Mouse (Mus musculus) MEL (cell line): ENCODE data around the gene Gp6. TPM values are rescaled to one million over a fixed set of nuclear protein-coding genes. Genes with fewer than 3 reads are reported as not detected.

Experiments used
- DNase-seq: peaks from one replicate; pipeline ENCODE4 v3.0.0; 2011; ENCODE audit warnings: low read depth, low spot score
- H3K27ac ChIP-seq: 2 replicates; pipeline ENCODE4 v1.5.1; 2012; ENCODE audit warnings: low read depth, mild to moderate bottlenecking, control low read depth, low read length, moderate library complexity; ENCODE audit not compliant: control insufficient read depth
- H3K27me3 ChIP-seq, 2 experiments: fragments of 150-350 bp in 1 of 2; sonication (generic) in 1 of 2; 2 replicates each; pipeline ENCODE4 v1.6.1; 2012; ENCODE audit warnings: low read length in 2 of 2, mild to moderate bottlenecking in 2 of 2, improper control_type of control experiment in 1 of 2, moderate library complexity in 1 of 2; ENCODE audit not compliant: insufficient read depth in 2 of 2, control insufficient read depth in 1 of 2
- H3K36me3 ChIP-seq, 2 experiments: 2 replicates each; pipeline ENCODE4 v1.6.1; 2012 to 2014; ENCODE audit warnings: low read length in 2 of 2, improper control_type of control experiment in 1 of 2, inconsistent platforms in 1 of 2, mild to moderate bottlenecking in 1 of 2; ENCODE audit not compliant: insufficient read depth in 2 of 2, control insufficient read depth in 1 of 2
- H3K4me1 ChIP-seq, 2 experiments: fragments of 150-350 bp in 1 of 2; sonication (generic) in 1 of 2; 2 replicates each; pipeline ENCODE4 v1.6.1; 2012; ENCODE audit warnings: low read length in 2 of 2, improper control_type of control experiment in 1 of 2, mild to moderate bottlenecking in 1 of 2; ENCODE audit not compliant: insufficient read depth in 2 of 2, control insufficient read depth in 1 of 2
- H3K4me3 ChIP-seq, 2 experiments: fragments of 150-350 bp in 1 of 2; sonication (generic) in 1 of 2; 2 replicates each; pipeline ENCODE4 v1.5.1; 2012; ENCODE audit warnings: low read depth in 2 of 2, low read length in 2 of 2, mild to moderate bottlenecking in 2 of 2, moderate library complexity in 2 of 2, control low read depth in 1 of 2, improper control_type of control experiment in 1 of 2; ENCODE audit not compliant: control insufficient read depth in 1 of 2, insufficient read depth in 1 of 2
- H3K79me2 ChIP-seq: 2 replicates; pipeline ENCODE4 v1.6.1; 2012; ENCODE audit warnings: mild to moderate bottlenecking, low read length, moderate library complexity; ENCODE audit not compliant: control insufficient read depth, poor library complexity, insufficient read depth
- H3K9ac ChIP-seq: 2 replicates; pipeline ENCODE4 v1.6.1; 2012; ENCODE audit warnings: low read depth, mild to moderate bottlenecking, control low read depth, low read length, moderate library complexity; ENCODE audit not compliant: control insufficient read depth, poor library complexity, severe bottlenecking
- H3K9me3 ChIP-seq: fragments of 150-350 bp; sonication (generic); replicated peaks from 2 replicates; pipeline ENCODE4 v1.6.1; 2012; ENCODE audit warnings: mild to moderate bottlenecking, low read length, improper control_type of control experiment, moderate library complexity; ENCODE audit not compliant: insufficient read depth
- CHD2 ChIP-seq: IDR thresholded peaks from 2 replicates; pipeline ENCODE4 v1.6.1; 2011; ENCODE audit warnings: low read length, improper control_type of control experiment
- CTCF ChIP-seq, 3 experiments: IDR thresholded peaks in 2 of 3; conservative IDR thresholded peaks in 1 of 3; 2 replicates each; pipeline ENCODE4 v1.5.1; 2011 to 2012; ENCODE audit warnings: low read length in 3 of 3, low read depth in 2 of 3, mild to moderate bottlenecking in 2 of 3, improper control_type of control experiment in 1 of 3, inconsistent platforms in 1 of 3, mixed read lengths in 1 of 3, moderate library complexity in 1 of 3; ENCODE audit not compliant: control insufficient read depth in 1 of 3, insufficient read depth in 1 of 3, poor library complexity in 1 of 3, severe bottlenecking in 1 of 3
- ELF1 ChIP-seq: IDR thresholded peaks from 2 replicates; pipeline ENCODE4 v1.6.1; 2014; ENCODE audit warnings: low read depth, mild to moderate bottlenecking, inconsistent platforms, low read length, improper control_type of control experiment, moderate library complexity
- ETS1 ChIP-seq: IDR thresholded peaks from 2 replicates; pipeline ENCODE4 v1.6.1; 2012; ENCODE audit warnings: low read depth, mild to moderate bottlenecking, inconsistent platforms, low read length, improper control_type of control experiment, moderate library complexity
- GATA1 ChIP-seq: IDR thresholded peaks from 2 replicates; pipeline ENCODE4 v1.6.1; 2011; ENCODE audit warnings: low read depth, low read length, improper control_type of control experiment
- HCFC1 ChIP-seq: IDR thresholded peaks from 2 replicates; pipeline ENCODE4 v1.6.1; 2012; ENCODE audit warnings: low read depth, mild to moderate bottlenecking, inconsistent platforms, low read length, improper control_type of control experiment, moderate library complexity
- JUND ChIP-seq: IDR thresholded peaks from 2 replicates; pipeline ENCODE4 v1.6.1; 2011; ENCODE audit warnings: low read depth, mild to moderate bottlenecking, improper control_type of control experiment, low read length
- KAT2A ChIP-seq: conservative IDR thresholded peaks from 2 replicates; pipeline ENCODE4 v1.6.1; 2012; ENCODE audit warnings: low read depth, low read length, improper control_type of control experiment, inconsistent platforms
- MAFK ChIP-seq: IDR thresholded peaks from 2 replicates; pipeline ENCODE4 v1.6.1; 2011; ENCODE audit warnings: low read depth, mild to moderate bottlenecking, low read length, improper control_type of control experiment, borderline replicate concordance
- MAX ChIP-seq: IDR thresholded peaks from 2 replicates; pipeline ENCODE4 v1.6.1; 2011; ENCODE audit warnings: low read length, improper control_type of control experiment
- MAZ ChIP-seq: IDR thresholded peaks from 2 replicates; pipeline ENCODE4 v1.6.1; 2012; ENCODE audit warnings: low read depth, mild to moderate bottlenecking, inconsistent platforms, low read length, improper control_type of control experiment
- MEF2A ChIP-seq: IDR thresholded peaks from 2 replicates; pipeline ENCODE4 v1.6.1; 2014; ENCODE audit warnings: low read depth, mild to moderate bottlenecking, inconsistent platforms, low read length, improper control_type of control experiment; ENCODE audit not compliant: poor library complexity, insufficient replicate concordance, severe bottlenecking; ENCODE audit errors: extremely low read depth
- MYB ChIP-seq: IDR thresholded peaks from 2 replicates; pipeline ENCODE4 v1.6.1; 2011; ENCODE audit warnings: mild to moderate bottlenecking, low read depth, low read length, improper control_type of control experiment
- MYC ChIP-seq: IDR thresholded peaks from 2 replicates; pipeline ENCODE4 v1.6.1; 2011; ENCODE audit warnings: low read depth, mild to moderate bottlenecking, low read length, improper control_type of control experiment, moderate library complexity
- NRF1 ChIP-seq: IDR thresholded peaks from 2 replicates; pipeline ENCODE4 v1.6.1; 2014; ENCODE audit warnings: low read depth, mild to moderate bottlenecking, inconsistent platforms, low read length, improper control_type of control experiment, moderate library complexity; ENCODE audit not compliant: poor library complexity, insufficient read depth, severe bottlenecking
- POLR2A ChIP-seq, 2 experiments: IDR thresholded peaks; 2 replicates each; pipeline ENCODE4 v1.6.1; 2011 to 2012; ENCODE audit warnings: low read length in 2 of 2, mild to moderate bottlenecking in 2 of 2, control low read depth in 1 of 2, improper control_type of control experiment in 1 of 2, low read depth in 1 of 2, moderate library complexity in 1 of 2; ENCODE audit not compliant: control insufficient read depth in 1 of 2, insufficient read depth in 1 of 2, poor library complexity in 1 of 2
- POLR2AphosphoS2 ChIP-seq: IDR thresholded peaks from 2 replicates; pipeline ENCODE4 v1.6.1; 2011; ENCODE audit warnings: low read length, improper control_type of control experiment
- RCOR1 ChIP-seq: IDR thresholded peaks from 2 replicates; pipeline ENCODE4 v1.6.1; 2012; ENCODE audit warnings: low read depth, mild to moderate bottlenecking, inconsistent platforms, low read length, improper control_type of control experiment
- SIN3A ChIP-seq: IDR thresholded peaks from 2 replicates; pipeline ENCODE4 v1.6.1; 2012; ENCODE audit warnings: low read length, improper control_type of control experiment, inconsistent platforms
- UBTF ChIP-seq: IDR thresholded peaks from 2 replicates; pipeline ENCODE4 v1.6.1; 2012; ENCODE audit warnings: low read depth, mild to moderate bottlenecking, inconsistent platforms, low read length, improper control_type of control experiment, moderate library complexity, borderline replicate concordance; ENCODE audit not compliant: insufficient read depth
- USF2 ChIP-seq, 2 experiments: IDR thresholded peaks; 2 replicates each; pipeline ENCODE4 v1.6.1; 2011 to 2012; ENCODE audit warnings: improper control_type of control experiment in 2 of 2, low read length in 2 of 2, borderline replicate concordance in 1 of 2, inconsistent platforms in 1 of 2, low read depth in 1 of 2, mild to moderate bottlenecking in 1 of 2; ENCODE audit not compliant: insufficient read depth in 1 of 2
- ZMIZ1 ChIP-seq: IDR thresholded peaks from 2 replicates; pipeline ENCODE4 v1.6.1; 2012; ENCODE audit warnings: low read depth, mild to moderate bottlenecking, inconsistent platforms, low read length, improper control_type of control experiment, moderate library complexity
- polyA plus RNA-seq, 2 experiments: library from polyadenylated mRNA; stranded (reverse) in 1 of 2; unstranded in 1 of 2; fragments of >175 nt in 1 of 2; fragments of >200 nt in 1 of 2; gene quantifications; 2 replicates each; pipeline versions ENCODE4 v1.2.1 to v1.2.4; 2012; ENCODE audit warnings: low replicate concordance in 2 of 2, low read depth in 1 of 2; ENCODE audit not compliant: insufficient read length in 2 of 2, insufficient read depth in 1 of 2, missing spikeins in 1 of 2
- total RNA-seq: library from RNA; depleted of rRNA; stranded (reverse); fragments of 300-350 nt; gene quantifications from 2 replicates; pipeline ENCODE4 v1.2.3, GENCODE M21; 2012

Gene Gp6
- total and polyA plus RNA-seq, 3 experiments: not detected

DNA sequence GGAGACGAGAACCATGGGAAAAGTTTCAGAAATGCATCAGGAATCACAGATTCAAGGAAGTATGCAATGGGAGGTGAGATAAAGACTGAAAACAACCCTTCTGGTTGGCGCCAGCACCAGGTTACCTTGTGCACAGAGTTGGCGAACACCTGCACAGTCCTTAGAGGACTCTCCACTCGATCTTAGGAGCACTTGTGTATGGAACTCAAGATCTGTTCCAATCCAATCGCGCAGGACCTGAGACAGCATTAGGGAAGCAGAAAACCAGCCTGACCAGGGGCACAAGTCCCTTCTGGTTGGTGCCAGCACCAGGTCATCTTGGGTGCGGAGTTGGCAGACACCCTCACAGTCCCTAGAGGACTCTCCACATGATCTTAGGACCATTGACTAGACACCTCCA, 24.0 kb downstream of the Gp6 start:
- Histone ChIP-seq H3K36me3 (no peaks in the 10 kb centered on the region), H3K4me1 (no peaks in the 10 kb centered on the region), H3K4me3 (no peak overlapping the region), H3K27ac (no peak overlapping the region), H3K79me2 (no peaks in the 10 kb centered on the region), H3K9me3 (no peaks in the 10 kb centered on the region), H3K9ac (no peak overlapping the region)
- DNase-seq: no peak
- TF ChIP-seq MAZ (no peak), ZMIZ1 (no peak), GATA1 (no peak), CHD2 (no peak), MYC (no peak), ELF1 (no peak), JUND (no peak), KAT2A (no peak), USF2 (IDR thresholded peaks at IDR 0.05; ENCODE audit: borderline replicate concordance in 1 of 2, insufficient read depth in 1 of 2, low read depth in 1 of 2, low read length in 2 of 2) (no peak), MAFK (no peak), RCOR1 (no peak), HCFC1 (no peak)
- TF ChIP-seq, all 39 proteins: peak for 0
- peaks cover 0 to 1% of the 10 kb centered on the region in 2 experiments; a peak in 1 of 4 replicates for H3K27me3 ChIP-seq

DNA sequence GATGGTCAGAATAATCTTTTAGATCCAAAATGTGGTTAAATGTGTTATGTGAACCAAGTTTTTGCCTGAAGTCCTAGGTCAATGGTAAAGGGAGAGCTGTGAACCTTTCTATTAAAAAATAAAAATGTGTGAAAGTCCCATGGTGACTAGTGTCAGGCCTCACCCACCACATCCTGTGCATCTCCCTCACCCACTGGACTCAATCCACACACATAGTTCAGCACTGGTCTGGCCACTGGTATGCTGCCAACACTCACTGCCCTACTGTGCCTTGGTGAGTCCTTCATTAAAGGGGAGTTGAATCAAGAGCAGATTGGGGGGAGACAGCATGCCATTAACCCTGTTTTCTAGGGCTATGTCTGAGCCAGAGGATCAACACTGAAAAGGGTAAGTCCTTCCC, 60.0 kb downstream of the Gp6 start, which contains the start of gene Ncr1:
Gene Ncr1 (plus strand): TSS at position 216 of the 400 bp plus-strand sequence.
- no peak within 1 kb of the TSS for H3K9ac ChIP-seq
- H3K79me2 ChIP-seq: no peaks in the 10 kb centered on the region
- TF ChIP-seq CTCF (IDR thresholded peaks at IDR 0.05 in 2 of 3, conservative IDR thresholded peaks at IDR 0.05 in 1 of 3; ENCODE audit: control insufficient read depth in 1 of 3, insufficient read depth in 1 of 3, low read depth in 2 of 3, low read length in 3 of 3, poor library complexity in 1 of 3, severe bottlenecking in 1 of 3) (no peak), NRF1 (no peak), POLR2AphosphoS2 (no peak), MAFK (no peak), JUND (no peak), UBTF (no peak), MYB (no peak), SIN3A (no peak), MAX (no peak), ETS1 (no peak), HCFC1 (no peak), MYC (no peak), MEF2A (no peak), POLR2A (IDR thresholded peaks at IDR 0.05; ENCODE audit: control insufficient read depth in 1 of 2, insufficient read depth in 1 of 2, low read depth in 1 of 2, low read length in 2 of 2, poor library complexity in 1 of 2) (no peak)

More for the DNA sequence above, 60.0 kb downstream of the Gp6 start, which contains the start of gene Ncr1:
- Histone ChIP-seq H3K27ac (no peak within 1 kb of the TSS), H3K4me3 (no peak within 1 kb of the TSS), H3K36me3 (no peaks in the 10 kb centered on the region), H3K9me3 (no peaks in the 10 kb centered on the region), H3K27me3 (no peaks in the 10 kb centered on the region; a peak in 1 of 4 replicates), H3K4me1 (no peaks in the 10 kb centered on the region)
- no peak for DNase-seq
